Mouse (Mus musculus) olfactory bulb, adult 2 months (tissue): Measurements from ENCODE around the gene H2al1a.
"Not testable (repeated sequence)": the region's sequence is repeated elsewhere in the genome, so short reads cannot be mapped to it uniquely, and the experiment has no call there.

Experiments
- CTCF ChIP-seq: fragments of 200-500 bp; IDR thresholded peaks from 2 replicates; pipeline ENCODE4 v1.5.1; 2012; ENCODE audit warnings: low read depth, mild to moderate bottlenecking, low read length, moderate library complexity; ENCODE audit not compliant: insufficient read depth
- POLR2A ChIP-seq: fragments of 200-500 bp; IDR thresholded peaks from 2 replicates; pipeline ENCODE4 v1.6.1; 2012; ENCODE audit warnings: mild to moderate bottlenecking, low read depth, low read length, moderate library complexity; ENCODE audit not compliant: insufficient read depth

GRCm38 (mm10) chrX:11302132-11302531 lies 3.1 kb downstream of the H2al1a start, which contains the start of gene H2al1b:
- not testable (repeated sequence) for TF ChIP-seq POLR2A, CTCF
